In genomic region chr3:90466311-90466766, GRCm38 (mm10) we compare ENCODE assay signal across 8 mouse cellular contexts. TPM values are rescaled to one million over a fixed set of nuclear protein-coding genes. Genes with fewer than 3 reads are reported as not detected.
A peak's percentile ranks its signal among the peaks of the same experiment; 100 is the strongest.
DNase-seq lines count a peak whose midpoint lies in the region; ATAC-seq and TF ChIP-seq lines count a peak whose summit lies in the region.

No protein-coding gene starts in this region.

- H3K4me1 ChIP-seq in intestine, postnatal 0 days (replicated peaks; ENCODE audit: control insufficient read depth, insufficient read depth, low read length), result peaks cover 5% of the 10 kb centered on the region; the same call in 1 of the 2 replicates
- no peaks in the 10 kb centered on the region for H3K4me1 ChIP-seq in liver, adult 2 months (ENCODE audit: control insufficient read depth, insufficient read depth, low read length)
- 0 out of 2 replicates have a peak, but pooled peaks cover 4% of the 10 kb centered on the region for H3K4me1 ChIP-seq in midbrain, postnatal 0 days (ENCODE audit: insufficient read depth, low read length)

- peak; percentile 85 for DNase-seq in 416B (ENCODE audit: low read depth)
- DNase-seq in adipocyte (ENCODE audit: low spot score), result peak; percentile 93
- peak; percentile 89 for DNase-seq in embryo, embryonic 10 days (ENCODE audit: low spot score)
- peak; percentile 77 for DNase-seq in liver, adult 2 months (ENCODE audit: extremely low read depth, low read depth, low spot score)
- DNase-seq in midbrain, postnatal 0 days (ENCODE audit: low spot score), result peak; percentile 83
- peak; percentile 86 for DNase-seq in yolk sac, embryonic 10.5 days (ENCODE audit: low spot score)

- H3K4me3 ChIP-seq in intestine, postnatal 0 days (ENCODE audit: low read depth, low read length), result peak overlapping the region; percentile 57
- peak overlapping the region; percentile 83 for H3K4me3 ChIP-seq in liver, adult 2 months (ENCODE audit: insufficient read depth, low read depth, low read length)
- peak overlapping the region; percentile 61 for H3K4me3 ChIP-seq in midbrain, postnatal 0 days (ENCODE audit: low read depth, low read length)

- H3K27ac ChIP-seq in intestine, postnatal 0 days (ENCODE audit: low read depth, low read length), result no peak overlapping the region
- H3K27ac ChIP-seq in liver, adult 2 months (replicated peaks; ENCODE audit: insufficient read depth, low read depth, low read length), result 0 out of 2 replicates have a peak overlapping the region, but pooled peaks have one; percentile 11
- no peak overlapping the region for H3K27ac ChIP-seq in midbrain, postnatal 0 days (ENCODE audit: low read depth, low read length)

- no peaks in the 10 kb centered on the region for H3K36me3 ChIP-seq in intestine, postnatal 0 days (ENCODE audit: control insufficient read depth, insufficient read depth)
- H3K36me3 ChIP-seq in liver, adult 2 months (ENCODE audit: control insufficient read depth, insufficient read depth, low read length), result no peaks in the 10 kb centered on the region
- no peaks in the 10 kb centered on the region for H3K36me3 ChIP-seq in midbrain, postnatal 0 days (ENCODE audit: insufficient read depth, low read length)

- no peak for TF ChIP-seq POLR2A in liver, adult 2 months (IDR thresholded peaks at IDR 0.05; ENCODE audit: extremely low read depth, insufficient read depth, low read length)

- ATAC-seq in granulocyte monocyte progenitor cell, adult 5-6 weeks (replicated peaks; ENCODE audit: poor library complexity, severe bottlenecking), result peak; percentile 60
- peak; percentile 43; the same call in 1 of the 2 replicates for ATAC-seq in intestine, postnatal 0 days
- ATAC-seq in midbrain, postnatal 0 days (ENCODE audit: low FRiP score), result peak; percentile 45; the same call in 1 of the 2 replicates

- no peaks in the 10 kb centered on the region; the same call in 1 of the 2 replicates for H3K79me2 ChIP-seq in liver, adult 2 months (ENCODE audit: control insufficient read depth, insufficient read depth, low read length)

- peaks cover 28% of the 10 kb centered on the region for H3K27me3 ChIP-seq in intestine, postnatal 0 days (replicated peaks; ENCODE audit: control insufficient read depth, insufficient read depth, low read length)
- H3K27me3 ChIP-seq in liver, adult 2 months (ENCODE audit: control insufficient read depth, insufficient read depth, low read length), result peaks cover 13% of the 10 kb centered on the region
- H3K27me3 ChIP-seq in midbrain, postnatal 0 days (ENCODE audit: insufficient read depth, low read length), result peaks cover 32% of the 10 kb centered on the region

- peak; percentile 95 for TF ChIP-seq CTCF in intestine, postnatal 0 days (IDR thresholded peaks at IDR 0.05; ENCODE audit: low read depth)
- peak; percentile 73 for TF ChIP-seq CTCF in liver, adult 2 months (IDR thresholded peaks at IDR 0.05; ENCODE audit: low read depth, low read length)
- TF ChIP-seq CTCF in midbrain, postnatal 0 days (IDR thresholded peaks at IDR 0.05), result peak; percentile 87

- 0 out of 2 replicates have a peak overlapping the region, but pooled peaks have one; percentile 47 for H3K9ac ChIP-seq in intestine, postnatal 0 days (ENCODE audit: low read depth, low read length)
- peak overlapping the region; percentile 48 for H3K9ac ChIP-seq in liver, adult 2 months (ENCODE audit: low read depth, low read length)
- H3K9ac ChIP-seq in midbrain, postnatal 0 days (replicated peaks; ENCODE audit: low read length, poor library complexity, severe bottlenecking), result 0 out of 2 replicates have a peak overlapping the region, but pooled peaks have one; percentile 37

- H3K9me3 ChIP-seq in intestine, postnatal 0 days (ENCODE audit: control insufficient read depth), result no peaks in the 10 kb centered on the region
- no peaks in the 10 kb centered on the region for H3K9me3 ChIP-seq in midbrain, postnatal 0 days (ENCODE audit: low read length)

- H3K4me2 ChIP-seq in intestine, postnatal 0 days (replicated peaks; ENCODE audit: low read depth), result peak overlapping the region; percentile 96
- H3K4me2 ChIP-seq in midbrain, postnatal 0 days (ENCODE audit: low read depth, low read length, poor library complexity, severe bottlenecking), result peak overlapping the region; percentile 98

- WGBS in intestine, postnatal 0 days, result under 1% methylated on average over 15 of the region's 15 CpGs
- WGBS in liver, adult 2 months, result under 1% methylated on average over 15 of the region's 15 CpGs
- under 1% methylated on average over 15 of the region's 15 CpGs for WGBS in midbrain, postnatal 0 days

RNA-seq across cellular contexts. Expression of gene Npr1, which starts 0.7 kb away (rescaled TPM):
- total RNA-seq in granulocyte monocyte progenitor cell, adult 5-6 weeks (2014; fragmentation: Nextera tagmentation), result 0.82 TPM in 1 of 2 replicates, not detected in the other
- not detected in 2 replicates for total RNA-seq in granulocyte monocyte progenitor cell, adult 5-6 weeks (2017)
- polyA plus RNA-seq in intestine, postnatal 0 days (2015; fragmentation: Nextera tagmentation; extraction: Ambion mirVana), result 3.4 and 4.2 TPM in 2 replicates
- total RNA-seq in liver, adult 2 months (2014; rRNA removed), result 5.6 and 8.3 TPM in 2 replicates
- 10.2 and 13.2 TPM in 2 replicates for polyA plus RNA-seq in liver, adult 2 months (2012; rRNA removed)
- total RNA-seq in midbrain, postnatal 0 days (2014; rRNA removed), result 4.0 and 4.1 TPM in 2 replicates
- polyA plus RNA-seq in midbrain, postnatal 0 days (2015; fragmentation: Nextera tagmentation; extraction: Ambion mirVana), result 1.5 and 2.0 TPM in 2 replicates

RNA-seq across cellular contexts. Expression of gene Ilf2, which starts 9.6 kb away (rescaled TPM):
- total RNA-seq in granulocyte monocyte progenitor cell, adult 5-6 weeks (2014; fragmentation: Nextera tagmentation), result 120 and 128 TPM in 2 replicates
- total RNA-seq in granulocyte monocyte progenitor cell, adult 5-6 weeks (2017), result 176 and 204 TPM in 2 replicates
- 38.3 and 40.7 TPM in 2 replicates for polyA plus RNA-seq in intestine, postnatal 0 days (2015; fragmentation: Nextera tagmentation; extraction: Ambion mirVana)
- total RNA-seq in liver, adult 2 months (2014; rRNA removed), result 13.2 and 16.0 TPM in 2 replicates
- polyA plus RNA-seq in liver, adult 2 months (2012; rRNA removed), result 6.5 and 6.9 TPM in 2 replicates
- 136 and 147 TPM in 2 replicates for total RNA-seq in midbrain, postnatal 0 days (2014; rRNA removed)
- polyA plus RNA-seq in midbrain, postnatal 0 days (2015; fragmentation: Nextera tagmentation; extraction: Ambion mirVana), result 177 and 182 TPM in 2 replicates

RNA-seq across cellular contexts. Expression of gene Snapin, which starts 24.5 kb away (rescaled TPM):
- 31.7 and 47.1 TPM in 2 replicates for total RNA-seq in granulocyte monocyte progenitor cell, adult 5-6 weeks (2014; fragmentation: Nextera tagmentation)
- 35.5 and 44.1 TPM in 2 replicates for total RNA-seq in granulocyte monocyte progenitor cell, adult 5-6 weeks (2017)
- 53.1 and 53.9 TPM in 2 replicates for polyA plus RNA-seq in intestine, postnatal 0 days (2015; fragmentation: Nextera tagmentation; extraction: Ambion mirVana)
- 12.8 and 18.5 TPM in 2 replicates for total RNA-seq in liver, adult 2 months (2014; rRNA removed)
- 10.4 and 10.6 TPM in 2 replicates for polyA plus RNA-seq in liver, adult 2 months (2012; rRNA removed)
- 41.2 and 51.9 TPM in 2 replicates for total RNA-seq in midbrain, postnatal 0 days (2014; rRNA removed)
- polyA plus RNA-seq in midbrain, postnatal 0 days (2015; fragmentation: Nextera tagmentation; extraction: Ambion mirVana), result 93.5 and 97.2 TPM in 2 replicates

RNA-seq across cellular contexts. Expression of gene Ints3, which starts 32.9 kb away (rescaled TPM):
- 29.3 and 47.1 TPM in 2 replicates for total RNA-seq in granulocyte monocyte progenitor cell, adult 5-6 weeks (2014; fragmentation: Nextera tagmentation)
- total RNA-seq in granulocyte monocyte progenitor cell, adult 5-6 weeks (2017), result 18.4 and 25.9 TPM in 2 replicates
- polyA plus RNA-seq in intestine, postnatal 0 days (2015; fragmentation: Nextera tagmentation; extraction: Ambion mirVana), result 8.8 and 9.7 TPM in 2 replicates
- total RNA-seq in liver, adult 2 months (2014; rRNA removed), result 8.9 and 11.3 TPM in 2 replicates
- polyA plus RNA-seq in liver, adult 2 months (2012; rRNA removed), result 11.4 and 12.4 TPM in 2 replicates
- 58.5 and 61.8 TPM in 2 replicates for total RNA-seq in midbrain, postnatal 0 days (2014; rRNA removed)
- 19.7 and 22.3 TPM in 2 replicates for polyA plus RNA-seq in midbrain, postnatal 0 days (2015; fragmentation: Nextera tagmentation; extraction: Ambion mirVana)

RNA-seq across cellular contexts. Expression of gene Chtop, which starts 43.0 kb away (rescaled TPM):
- total RNA-seq in granulocyte monocyte progenitor cell, adult 5-6 weeks (2014; fragmentation: Nextera tagmentation), result 97.6 and 127 TPM in 2 replicates
- 93.2 and 107 TPM in 2 replicates for total RNA-seq in granulocyte monocyte progenitor cell, adult 5-6 weeks (2017)
- polyA plus RNA-seq in intestine, postnatal 0 days (2015; fragmentation: Nextera tagmentation; extraction: Ambion mirVana), result 61.3 and 63.7 TPM in 2 replicates
- 30.9 and 31.0 TPM in 2 replicates for total RNA-seq in liver, adult 2 months (2014; rRNA removed)
- 23.5 and 24.9 TPM in 2 replicates for polyA plus RNA-seq in liver, adult 2 months (2012; rRNA removed)
- total RNA-seq in midbrain, postnatal 0 days (2014; rRNA removed), result 233 and 254 TPM in 2 replicates
- 154 and 163 TPM in 2 replicates for polyA plus RNA-seq in midbrain, postnatal 0 days (2015; fragmentation: Nextera tagmentation; extraction: Ambion mirVana)
